Mouse (Mus musculus) kidney, adult 10 weeks (tissue): ENCODE results near the gene Vmn1r73. TPM values are rescaled to one million over a fixed set of nuclear protein-coding genes. Genes with fewer than 3 reads are reported as not detected.

ENCODE experiments used
- polyA plus RNA-seq: library from polyadenylated mRNA; stranded (reverse); fragments of 350-450 nt; fragmentation: Illumina TruSeq; extraction: RNeasy Lipid Tissue Mini Kit (QIAGEN cat#74804); gene quantifications from one replicate; pipeline ENCODE4 v1.2.3, GENCODE M21; 2014; ENCODE audit warnings: low read depth, low replicate concordance

The Vmn1r73 gene
- polyA plus RNA-seq: not detected

DNA sequence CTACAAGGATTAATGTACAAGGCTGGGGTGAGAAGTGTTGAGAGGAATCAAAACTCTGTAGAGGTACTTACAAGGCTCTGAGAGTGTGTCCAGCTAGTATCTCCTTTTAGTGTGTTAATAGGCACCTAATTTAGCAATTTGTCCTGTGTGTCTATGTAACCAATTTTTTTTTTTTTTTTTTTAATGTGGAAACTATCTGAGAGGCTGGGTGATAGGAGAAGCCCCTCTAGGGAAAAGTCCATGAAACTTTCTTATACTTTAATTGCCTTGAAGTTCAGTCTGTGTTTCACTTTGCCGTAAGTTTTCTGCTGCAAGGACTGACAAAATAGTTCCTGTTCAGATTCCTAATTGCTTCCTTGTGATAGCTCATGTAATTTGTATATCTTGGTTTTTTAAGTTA, at the start of gene Vmn1r73:
Vmn1r73 (plus strand) TSS at position 301 of the 400 bp plus-strand sequence.

Other genes starting within 250 kb of the Vmn1r73 start
- not detected for gene Zscan4-ps2, start 216.0 kb upstream of the Vmn1r73 start, polyA plus RNA-seq
- not detected for gene Zscan4-ps3, start 121.0 kb upstream of the Vmn1r73 start, polyA plus RNA-seq
- gene Vmn1r72, start 50.1 kb upstream of the Vmn1r73 start, polyA plus RNA-seq: not detected
- gene Vmn1r74, start 103.7 kb downstream of the Vmn1r73 start, polyA plus RNA-seq: not detected
- gene Vmn1r75, start 144.4 kb downstream of the Vmn1r73 start, polyA plus RNA-seq: not detected
- gene Vmn1r76, start 207.9 kb downstream of the Vmn1r73 start, polyA plus RNA-seq: not detected